Mouse (Mus musculus): ENCODE measurements around the gene Plcb4.

GRCm38 (mm10) chr2:135904262-135904661 is 245.5 kb downstream of the Plcb4 start:
- TF ChIP-seq POLR2A (IDR thresholded peaks at IDR 0.05; ENCODE audit: extremely low read depth, insufficient read depth, low read length) = no peak
- TF ChIP-seq CTCF (IDR thresholded peaks at IDR 0.05; ENCODE audit: extremely low read depth, insufficient read depth, low read length) = no peak
